Mouse (Mus musculus): ENCODE measurements around the gene Sipa1l2. TPM values are rescaled to one million over a fixed set of nuclear protein-coding genes. Genes with fewer than 3 reads are reported as not detected.

Sipa1l2 gene
- polyA plus RNA-seq, 1 experiment from 2014 or later: 4.7 TPM

DNA sequence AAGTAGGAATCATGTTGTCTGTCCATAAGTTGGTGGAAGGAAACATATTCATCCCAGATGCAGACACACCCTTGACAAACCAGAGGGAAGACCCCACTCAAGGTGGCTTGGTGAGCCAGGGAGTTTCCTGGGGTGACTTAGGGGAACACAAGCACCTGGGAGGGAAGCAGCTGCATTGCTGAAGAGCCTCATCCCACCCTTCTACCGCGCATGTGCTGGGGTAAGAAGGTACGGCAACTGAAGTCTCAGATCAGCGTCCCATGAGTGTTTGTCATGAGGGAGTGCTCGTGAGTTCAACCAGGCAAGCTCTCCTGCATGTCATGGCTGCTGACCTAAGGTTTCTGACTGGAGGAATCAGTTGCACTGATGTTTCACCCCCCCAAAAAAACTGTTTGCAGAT, 138.8 kb downstream of the Sipa1l2 start:
- no peak overlapping the region for H3K27ac ChIP-seq (ENCODE audit: low read depth, low read length)
- H3K9ac ChIP-seq (ENCODE audit: low read depth, low read length): no peak overlapping the region
- H3K4me1 ChIP-seq (replicated peaks; ENCODE audit: control insufficient read depth, insufficient read depth, low read length): no peaks in the 10 kb centered on the region
- no peaks in the 10 kb centered on the region; the same call in 1 of the 2 replicates for H3K36me3 ChIP-seq (ENCODE audit: control insufficient read depth, insufficient read depth, low read length)
- H3K4me3 ChIP-seq (ENCODE audit: low read depth, low read length): no peak overlapping the region
- ATAC-seq (replicated peaks; ENCODE audit: low FRiP score) (no peak), DNase-seq (ENCODE audit: low spot score) (no peak)
- H3K4me2 ChIP-seq: no peak overlapping the region
- WGBS: 88% methylated on average over 5 of the region's 5 CpGs
- no peaks in the 10 kb centered on the region for H3K27me3 ChIP-seq (replicated peaks; ENCODE audit: control insufficient read depth, insufficient read depth, low read length)
- no peaks in the 10 kb centered on the region for H3K9me3 ChIP-seq (ENCODE audit: control insufficient read depth, low read length)

DNA sequence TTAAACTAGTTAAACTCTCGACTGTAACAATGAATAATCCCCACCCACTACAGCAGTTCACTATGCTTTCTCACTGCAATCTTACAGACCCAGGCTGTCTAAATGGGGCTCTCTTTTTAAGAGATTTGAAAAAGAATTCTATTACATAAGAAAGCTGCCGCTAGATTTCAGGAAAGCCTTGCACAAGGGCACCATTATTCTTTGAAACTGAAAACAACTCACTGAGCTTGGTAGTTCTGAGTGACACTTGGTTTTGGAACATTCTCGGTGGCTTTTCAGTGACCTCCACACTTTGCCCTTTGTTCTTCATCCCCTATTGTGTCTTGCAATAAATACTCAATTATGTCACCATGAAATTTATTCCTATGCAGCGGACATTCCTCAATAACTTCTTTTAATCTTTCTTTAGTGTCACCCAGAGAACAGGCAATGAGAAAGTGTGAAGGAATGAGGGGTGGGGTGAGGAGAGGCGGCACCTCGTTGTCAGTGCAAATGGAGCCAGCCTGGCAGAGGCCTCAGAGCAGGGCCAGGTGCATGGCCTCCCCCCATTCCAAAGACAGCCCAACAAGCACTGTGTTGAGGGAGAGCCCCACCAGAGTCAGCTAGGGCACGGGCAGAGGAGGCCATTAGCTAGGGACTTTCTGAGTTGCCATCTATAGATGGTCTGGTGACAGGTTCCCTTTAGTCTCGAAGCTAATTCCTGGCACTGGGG, 140.5 kb downstream of the Sipa1l2 start:
- DNase-seq (ENCODE audit: low spot score): no peak
- 79% methylated on average over 8 of the region's 8 CpGs for WGBS
- Histone ChIP-seq H3K27me3 (replicated peaks; ENCODE audit: control insufficient read depth, insufficient read depth, low read length) (no peaks in the 10 kb centered on the region), H3K9me3 (ENCODE audit: control insufficient read depth, low read length) (no peaks in the 10 kb centered on the region), H3K27ac (ENCODE audit: low read depth, low read length) (no peak overlapping the region), H3K36me3 (ENCODE audit: control insufficient read depth, insufficient read depth, low read length) (no peaks in the 10 kb centered on the region; the same call in 1 of the 2 replicates), H3K9ac (ENCODE audit: low read depth, low read length) (no peak overlapping the region), H3K4me3 (ENCODE audit: low read depth, low read length) (no peak overlapping the region), H3K4me1 (replicated peaks; ENCODE audit: control insufficient read depth, insufficient read depth, low read length) (no peaks in the 10 kb centered on the region), H3K4me2 (no peak overlapping the region)
- ATAC-seq (replicated peaks; ENCODE audit: low FRiP score): no peak

DNA sequence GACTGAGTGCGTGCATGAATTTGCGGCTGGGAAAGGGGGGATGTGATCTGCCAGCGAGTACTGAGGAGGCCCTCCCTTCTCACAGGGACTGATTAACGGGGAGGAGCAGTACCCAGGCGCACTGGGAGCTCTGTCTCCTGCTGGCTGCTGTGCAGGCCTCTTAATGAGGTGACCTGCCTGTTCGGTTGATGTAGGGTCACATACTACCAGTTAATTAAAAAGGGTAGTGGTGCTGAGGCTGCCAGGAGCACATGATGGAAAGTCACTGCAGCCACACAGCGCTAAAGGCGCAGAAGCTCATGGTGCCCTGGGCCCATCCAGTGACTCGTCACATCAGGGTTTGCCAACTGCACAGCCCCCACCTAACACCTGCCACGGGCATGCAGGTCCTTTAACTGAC, 145.7 kb downstream of the Sipa1l2 start:
- no peak overlapping the region for H3K9ac ChIP-seq (ENCODE audit: low read depth, low read length)
- no peaks in the 10 kb centered on the region for H3K9me3 ChIP-seq (ENCODE audit: control insufficient read depth, low read length)
- no peaks in the 10 kb centered on the region for H3K27me3 ChIP-seq (replicated peaks; ENCODE audit: control insufficient read depth, insufficient read depth, low read length)
- ATAC-seq (replicated peaks; ENCODE audit: low FRiP score) (no peak), DNase-seq (ENCODE audit: low spot score) (no peak)
- WGBS: 62% methylated on average over 10 of the region's 10 CpGs
- H3K36me3 ChIP-seq (ENCODE audit: control insufficient read depth, insufficient read depth, low read length): no peaks in the 10 kb centered on the region
- H3K4me2 ChIP-seq: no peak overlapping the region
- H3K4me3 ChIP-seq (ENCODE audit: low read depth, low read length): no peak overlapping the region
- H3K4me1 ChIP-seq (replicated peaks; ENCODE audit: control insufficient read depth, insufficient read depth, low read length): no peaks in the 10 kb centered on the region
- peak overlapping the region; percentile 19; the same call in 1 of the 2 replicates for H3K27ac ChIP-seq (ENCODE audit: low read depth, low read length)

- Histone ChIP-seq H3K4me2 (no peak overlapping the region), H3K4me1 (replicated peaks; ENCODE audit: control insufficient read depth, insufficient read depth, low read length) (no peaks in the 10 kb centered on the region), H3K9me3 (ENCODE audit: control insufficient read depth, low read length) (no peaks in the 10 kb centered on the region), H3K9ac (ENCODE audit: low read depth, low read length) (no peak overlapping the region), H3K27ac (ENCODE audit: low read depth, low read length) (no peak overlapping the region), H3K36me3 (ENCODE audit: control insufficient read depth, insufficient read depth, low read length) (no peaks in the 10 kb centered on the region; the same call in 1 of the 2 replicates), H3K27me3 (replicated peaks; ENCODE audit: control insufficient read depth, insufficient read depth, low read length) (no peaks in the 10 kb centered on the region), H3K4me3 (ENCODE audit: low read depth, low read length) (no peak overlapping the region)
- ATAC-seq (replicated peaks; ENCODE audit: low FRiP score): no peak
- DNase-seq (ENCODE audit: low spot score): no peak
- 84% methylated on average over 14 of the region's 14 CpGs for WGBS
Measured at GRCm38 (mm10) chr8:125419202-125419830, 150.3 kb downstream of the Sipa1l2 start.

GRCm38 (mm10) chr8:125416146-125416545, 153.5 kb downstream of the Sipa1l2 start:
- H3K36me3 ChIP-seq (ENCODE audit: control insufficient read depth, insufficient read depth, low read length): no peaks in the 10 kb centered on the region; the same call in 1 of the 2 replicates
- H3K4me1 ChIP-seq (replicated peaks; ENCODE audit: control insufficient read depth, insufficient read depth, low read length): 0 out of 2 replicates have a peak, but pooled peaks cover 5% of the 10 kb centered on the region
- WGBS: 61% methylated on average over 6 of the region's 6 CpGs
- no peak overlapping the region for H3K9ac ChIP-seq (ENCODE audit: low read depth, low read length)
- H3K9me3 ChIP-seq (ENCODE audit: control insufficient read depth, low read length): no peaks in the 10 kb centered on the region
- no peak overlapping the region for H3K27ac ChIP-seq (ENCODE audit: low read depth, low read length)
- no peak overlapping the region for H3K4me2 ChIP-seq
- ATAC-seq (replicated peaks; ENCODE audit: low FRiP score) (no peak), DNase-seq (ENCODE audit: low spot score) (no peak)
- H3K4me3 ChIP-seq (ENCODE audit: low read depth, low read length): no peak overlapping the region
- no peaks in the 10 kb centered on the region for H3K27me3 ChIP-seq (replicated peaks; ENCODE audit: control insufficient read depth, insufficient read depth, low read length)

DNA sequence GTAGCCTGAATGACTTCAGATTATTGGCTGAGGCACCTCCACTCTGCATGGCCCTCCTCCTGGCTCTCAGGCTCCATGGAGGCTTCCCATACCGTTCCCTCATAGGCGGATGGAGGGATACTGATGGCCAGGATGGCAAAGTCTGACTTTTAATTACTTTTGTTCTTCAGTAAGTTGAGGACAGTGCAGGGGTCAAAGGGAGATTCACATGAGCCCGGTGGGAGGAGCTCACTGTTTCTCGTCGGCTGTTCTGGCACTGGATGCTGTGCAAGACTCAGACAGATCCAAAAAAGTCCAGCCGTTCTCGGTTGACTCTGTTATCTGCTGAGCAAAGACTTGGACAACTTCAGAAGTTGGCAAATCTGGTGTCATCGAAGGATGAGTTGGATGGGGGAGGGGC, 155.0 kb downstream of the Sipa1l2 start:
- no peaks in the 10 kb centered on the region for H3K9me3 ChIP-seq (ENCODE audit: control insufficient read depth, low read length)
- H3K4me3 ChIP-seq (ENCODE audit: low read depth, low read length): no peak overlapping the region
- ATAC-seq (replicated peaks; ENCODE audit: low FRiP score) (no peak), DNase-seq (ENCODE audit: low spot score) (no peak)
- 84% methylated on average over 8 of the region's 8 CpGs for WGBS
- peaks cover 5% of the 10 kb centered on the region; the same call in 1 of the 2 replicates for H3K4me1 ChIP-seq (replicated peaks; ENCODE audit: control insufficient read depth, insufficient read depth, low read length)
- H3K27me3 ChIP-seq (replicated peaks; ENCODE audit: control insufficient read depth, insufficient read depth, low read length): no peaks in the 10 kb centered on the region
- no peak overlapping the region for H3K4me2 ChIP-seq
- no peak overlapping the region for H3K9ac ChIP-seq (ENCODE audit: low read depth, low read length)
- no peak overlapping the region for H3K27ac ChIP-seq (ENCODE audit: low read depth, low read length)
- no peaks in the 10 kb centered on the region; the same call in 1 of the 2 replicates for H3K36me3 ChIP-seq (ENCODE audit: control insufficient read depth, insufficient read depth, low read length)

DNA sequence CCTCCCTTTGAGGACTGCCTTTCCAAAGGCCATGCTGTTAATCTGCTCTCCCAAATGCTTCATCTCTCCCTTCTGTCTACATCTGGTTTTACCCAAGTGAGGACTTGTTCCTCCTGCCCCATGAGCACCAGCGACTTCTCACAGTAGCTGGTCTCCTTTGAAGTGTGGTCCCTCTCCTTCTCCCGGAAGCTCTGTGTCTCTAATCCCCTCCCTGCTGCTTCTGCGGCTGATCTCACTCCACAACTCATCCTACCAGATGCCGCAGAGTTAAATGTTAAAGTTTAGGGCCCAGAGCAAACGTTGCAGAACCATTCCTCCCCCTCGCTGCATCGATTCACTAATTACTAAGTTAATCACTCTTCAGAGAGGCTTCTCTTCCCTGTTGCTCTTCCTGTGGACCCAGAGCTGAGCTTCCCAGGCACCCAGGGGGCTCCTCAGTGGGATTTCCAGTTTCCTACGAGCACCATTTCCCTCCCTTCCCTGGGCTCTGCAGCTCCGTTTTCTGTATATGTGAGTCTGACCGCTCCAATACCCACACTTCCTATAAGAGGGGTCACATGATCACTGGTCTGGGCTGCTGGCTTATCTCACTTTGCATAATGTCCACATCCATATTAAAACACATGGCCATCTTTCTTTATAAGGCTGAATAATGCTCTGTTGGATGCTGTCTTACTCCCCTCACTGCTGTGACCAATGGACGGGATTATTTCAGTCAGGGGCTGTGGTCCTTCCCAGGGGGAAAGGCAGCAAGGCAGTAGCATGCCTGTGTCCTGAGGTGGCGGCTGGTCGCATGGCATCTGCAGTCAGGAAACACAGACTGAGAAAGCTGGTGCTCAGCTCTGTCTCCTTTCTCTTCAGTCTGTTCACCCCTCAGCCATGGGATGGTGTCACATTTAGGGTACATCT, 156.4 kb downstream of the Sipa1l2 start:
- peaks cover 5% of the 10 kb centered on the region; the same call in 1 of the 2 replicates for H3K4me1 ChIP-seq (replicated peaks; ENCODE audit: control insufficient read depth, insufficient read depth, low read length)
- no peaks in the 10 kb centered on the region for H3K9me3 ChIP-seq (ENCODE audit: control insufficient read depth, low read length)
- 0 out of 2 replicates have a peak overlapping the region, but pooled peaks have one; percentile 8 for H3K4me2 ChIP-seq
- WGBS: 27% methylated on average over 13 of the region's 13 CpGs
- H3K27ac ChIP-seq (ENCODE audit: low read depth, low read length): no peak overlapping the region
- no peaks in the 10 kb centered on the region for H3K27me3 ChIP-seq (replicated peaks; ENCODE audit: control insufficient read depth, insufficient read depth, low read length)
- H3K9ac ChIP-seq (ENCODE audit: low read depth, low read length): no peak overlapping the region
- H3K36me3 ChIP-seq (ENCODE audit: control insufficient read depth, insufficient read depth, low read length): no peaks in the 10 kb centered on the region; the same call in 1 of the 2 replicates
- ATAC-seq (replicated peaks; ENCODE audit: low FRiP score) (no peak), DNase-seq (ENCODE audit: low spot score) (no peak)
- H3K4me3 ChIP-seq (ENCODE audit: low read depth, low read length): no peak overlapping the region

DNA sequence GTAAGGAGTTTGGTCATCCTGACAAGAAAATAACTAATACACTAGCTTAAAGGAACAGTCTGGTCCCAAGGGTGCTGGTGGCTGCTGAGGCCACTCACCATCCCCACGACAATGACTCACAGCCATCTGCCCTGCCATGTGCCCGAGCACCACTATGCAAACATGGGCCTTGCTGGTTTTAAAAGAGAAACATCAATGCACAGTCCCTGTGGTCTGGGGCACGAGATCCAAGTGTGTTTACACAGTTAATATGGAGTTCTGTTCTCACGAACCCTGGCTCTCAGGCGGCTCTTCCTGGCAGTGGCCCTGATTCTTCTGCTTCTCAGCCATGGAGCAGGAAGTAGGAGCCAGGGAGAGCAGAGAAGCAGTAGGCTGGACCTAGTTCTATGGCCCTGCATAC, 159.0 kb downstream of the Sipa1l2 start:
- Histone ChIP-seq H3K4me2 (no peak overlapping the region), H3K4me1 (replicated peaks; ENCODE audit: control insufficient read depth, insufficient read depth, low read length) (peaks cover 5% of the 10 kb centered on the region; the same call in 1 of the 2 replicates), H3K9ac (ENCODE audit: low read depth, low read length) (no peak overlapping the region), H3K4me3 (ENCODE audit: low read depth, low read length) (no peak overlapping the region), H3K9me3 (ENCODE audit: control insufficient read depth, low read length) (no peaks in the 10 kb centered on the region), H3K27ac (ENCODE audit: low read depth, low read length) (no peak overlapping the region), H3K27me3 (replicated peaks; ENCODE audit: control insufficient read depth, insufficient read depth, low read length) (no peaks in the 10 kb centered on the region), H3K36me3 (ENCODE audit: control insufficient read depth, insufficient read depth, low read length) (no peaks in the 10 kb centered on the region)
- ATAC-seq (replicated peaks; ENCODE audit: low FRiP score) (no peak), DNase-seq (ENCODE audit: low spot score) (no peak)
- WGBS: 58% methylated on average over 5 of the region's 5 CpGs

Data from liver, embryonic 11.5 days (tissue).